Mouse (Mus musculus): ENCODE results near the gene Laptm4a.

DNA sequence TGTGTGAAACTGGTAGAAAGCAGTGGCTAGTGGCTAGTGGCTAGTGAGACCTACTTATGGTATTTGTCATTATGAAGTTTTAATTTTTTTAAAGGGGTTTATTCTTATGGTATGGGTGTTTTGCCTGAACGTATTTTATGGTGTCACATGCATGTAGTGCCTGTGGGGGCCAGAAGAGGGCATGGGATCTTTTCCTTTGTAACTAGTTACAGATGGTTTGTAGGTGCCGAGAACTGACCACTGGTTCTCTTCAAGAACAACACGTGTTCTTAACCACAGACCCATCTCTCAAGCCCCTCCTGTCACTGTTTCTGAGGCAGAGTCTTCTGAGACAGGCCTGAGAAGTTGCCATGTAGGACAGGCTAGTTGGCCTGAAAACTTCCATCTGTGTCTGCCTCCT lies 53.6 kb downstream of the Laptm4a start:
- no peak for TF ChIP-seq POLR2A (IDR thresholded peaks at IDR 0.05; ENCODE audit: insufficient read length, low read depth)
- TF ChIP-seq USF1 (IDR thresholded peaks at IDR 0.05; ENCODE audit: low read depth): no peak
- TF ChIP-seq MYOG (IDR thresholded peaks at IDR 0.05; ENCODE audit: control insufficient read depth in 1 of 3, insufficient read depth in 1 of 3, insufficient read length in 2 of 3, low read depth in 2 of 3): no peak
- no peak for TF ChIP-seq SRF (IDR thresholded peaks at IDR 0.05; ENCODE audit: control insufficient read depth, insufficient read length, low read depth)
- no peak for TF ChIP-seq MYOD1 (IDR thresholded peaks at IDR 0.05; ENCODE audit: control insufficient read depth in 1 of 3, insufficient read length in 2 of 3, low read depth in 2 of 3)
- no peak for TF ChIP-seq POLR2AphosphoS2 (IDR thresholded peaks at IDR 0.05; ENCODE audit: insufficient read length, low read depth)
- no peak for TF ChIP-seq MAX (IDR thresholded peaks at IDR 0.05; ENCODE audit: low read depth)
- no peak for TF ChIP-seq E2F4 (IDR thresholded peaks at IDR 0.05; ENCODE audit: insufficient read depth)
- TF ChIP-seq CEBPB (IDR thresholded peaks at IDR 0.05; ENCODE audit: insufficient read depth, poor library complexity, severe bottlenecking): no peak
- no peak for TF ChIP-seq TCF12 (IDR thresholded peaks at IDR 0.05; ENCODE audit: insufficient read depth, poor library complexity, severe bottlenecking)
- no peak for TF ChIP-seq TCF3 (IDR thresholded peaks at IDR 0.05; ENCODE audit: insufficient read length, low read depth)
